ENCODE assay signal across 17 mouse cellular contexts in genomic region chr10:72225084-72225483, GRCm38 (mm10).
"Had no signal": no experiment of that assay in that cellular context is flagged by ENCODE, and none has a peak within 500 bp of the region (broad histone marks: within the 10 kb centered on the region; RNA-seq: fewer than 3 reads in every experiment).

No protein-coding gene starts in this region.

- H3K9ac ChIP-seq: neural tube, embryonic 12.5 days; neural tube, embryonic 13.5 days; neural tube, embryonic 15.5 days; stomach, embryonic 15.5 days had no signal

- H3K4me2 ChIP-seq: neural tube, embryonic 12.5 days; neural tube, embryonic 13.5 days; neural tube, embryonic 15.5 days; stomach, embryonic 15.5 days had no signal

- H3K36me3 ChIP-seq: neural tube, embryonic 12.5 days; neural tube, embryonic 13.5 days; neural tube, embryonic 15.5 days; stomach, embryonic 15.5 days had no signal

- H3K27me3 ChIP-seq: neural tube, embryonic 12.5 days; neural tube, embryonic 13.5 days; neural tube, embryonic 15.5 days; stomach, embryonic 15.5 days had no signal

- H3K4me1 ChIP-seq: neural tube, embryonic 12.5 days; neural tube, embryonic 13.5 days; neural tube, embryonic 15.5 days; stomach, embryonic 15.5 days had no signal

- H3K27ac ChIP-seq: neural tube, embryonic 12.5 days; neural tube, embryonic 13.5 days; neural tube, embryonic 15.5 days; stomach, embryonic 15.5 days; stomach, postnatal 0 days had no signal

- DNase-seq: retina, postnatal 1 day; right cerebral cortex, adult 18-20 months; right cerebral cortex, postnatal 14 days; right cerebral cortex, postnatal 25 days; right cerebral cortex, postnatal 4 days; spleen, adult 18-20 months; thymus, adult 18-20 months; thymus, adult 2 months; thymus, postnatal 14 days; thymus, postnatal 25 days; thymus, postnatal 36 days; thymus, postnatal 4 days had no signal

- H3K4me3 ChIP-seq: neural tube, embryonic 12.5 days; neural tube, embryonic 13.5 days; neural tube, embryonic 15.5 days; stomach, embryonic 15.5 days had no signal

- H3K9me3 ChIP-seq: neural tube, embryonic 12.5 days; neural tube, embryonic 13.5 days; neural tube, embryonic 15.5 days; stomach, embryonic 15.5 days had no signal
